Mouse (Mus musculus) liver (tissue): ENCODE measurements around the gene Garnl3.
"Not testable (repeated sequence)": the region's sequence is repeated elsewhere in the genome, so short reads cannot be mapped to it uniquely, and the experiment has no call there.

ENCODE experiments used
- DNase-seq: peaks from one replicate; pipeline ENCODE4 v3.0.0-alpha.2; 2020; ENCODE audit warnings: mixed read lengths

The Garnl3 gene

DNA sequence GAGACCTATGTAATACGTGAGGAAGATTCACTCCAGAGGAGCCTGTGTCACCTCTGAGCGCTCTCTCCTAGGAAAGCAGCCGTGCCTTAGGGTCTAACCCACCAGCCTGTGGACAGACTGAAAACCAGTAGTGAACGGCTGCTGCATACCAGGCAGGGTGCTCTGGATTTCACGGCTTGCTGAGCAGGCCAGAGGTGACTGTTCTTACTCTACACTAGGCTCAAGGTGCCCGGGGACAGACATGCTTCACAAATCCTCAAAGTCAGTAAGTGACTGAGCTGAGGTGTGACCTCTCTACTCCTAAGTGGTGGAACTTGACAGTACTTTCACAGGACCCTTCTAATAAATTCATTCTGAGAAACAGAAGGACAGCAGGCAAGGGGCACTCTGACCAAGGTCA, 108.6 kb downstream of the Garnl3 start:
- no peak for DNase-seq

DNA sequence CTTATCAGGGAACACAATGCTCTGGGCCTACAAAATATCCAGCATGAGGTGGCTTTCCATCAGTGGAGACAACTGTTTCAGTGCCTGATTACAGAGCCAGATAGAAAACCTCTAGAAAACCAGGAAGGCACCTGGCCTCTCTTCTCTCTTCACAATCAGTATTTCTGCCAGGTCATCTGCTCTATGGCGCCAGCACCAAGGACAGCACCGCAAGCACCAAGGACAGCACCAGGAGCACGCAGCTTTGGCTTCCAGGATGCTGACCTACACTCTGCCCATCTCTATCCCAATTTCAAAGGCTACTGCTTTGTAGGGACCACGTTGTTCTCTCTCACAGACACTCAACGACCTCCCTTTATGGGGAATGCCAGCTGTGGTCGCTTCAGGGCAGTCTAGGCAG, 113.4 kb downstream of the Garnl3 start:
- peak; percentile 58 for DNase-seq

DNA sequence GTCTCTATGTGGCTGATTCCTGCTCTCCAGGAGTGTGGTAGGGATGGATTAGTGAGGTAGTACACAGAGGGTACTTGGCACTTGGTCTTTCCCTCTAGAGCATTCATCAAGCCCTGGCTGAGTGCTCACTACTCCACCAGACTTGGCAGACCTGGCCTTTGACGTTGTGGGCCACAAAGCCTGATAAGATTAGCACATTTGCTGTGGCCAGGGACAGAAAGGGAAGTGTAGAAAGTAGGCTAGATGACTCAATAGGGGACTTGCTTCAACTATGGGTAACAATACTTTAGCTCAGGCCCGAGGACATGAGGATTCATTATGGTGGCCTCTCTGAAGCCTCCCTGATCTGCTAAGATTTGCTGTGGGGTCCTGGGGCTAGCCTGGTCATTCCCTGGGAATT, 114.3 kb downstream of the Garnl3 start:
- DNase-seq: no peak

DNA sequence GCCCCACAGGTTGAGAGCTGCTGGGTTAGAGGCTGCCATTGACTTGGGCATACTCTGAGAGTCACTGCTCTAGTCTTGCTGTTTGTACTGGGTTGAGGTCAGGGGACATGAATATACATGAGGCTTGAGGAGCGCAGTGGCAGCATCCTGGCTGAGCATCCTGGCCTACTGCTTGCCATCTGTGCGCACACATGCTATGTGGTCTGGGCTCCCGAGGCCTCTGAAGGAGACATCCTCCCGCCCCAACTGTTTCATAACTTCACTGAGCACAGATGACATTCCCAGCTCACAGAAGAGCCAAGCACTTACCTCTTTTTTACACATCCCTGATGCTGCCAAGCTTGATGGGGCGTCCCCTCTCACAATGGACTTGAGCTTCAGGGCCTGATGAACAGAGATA, 116.6 kb downstream of the Garnl3 start:
- DNase-seq: no peak

DNA sequence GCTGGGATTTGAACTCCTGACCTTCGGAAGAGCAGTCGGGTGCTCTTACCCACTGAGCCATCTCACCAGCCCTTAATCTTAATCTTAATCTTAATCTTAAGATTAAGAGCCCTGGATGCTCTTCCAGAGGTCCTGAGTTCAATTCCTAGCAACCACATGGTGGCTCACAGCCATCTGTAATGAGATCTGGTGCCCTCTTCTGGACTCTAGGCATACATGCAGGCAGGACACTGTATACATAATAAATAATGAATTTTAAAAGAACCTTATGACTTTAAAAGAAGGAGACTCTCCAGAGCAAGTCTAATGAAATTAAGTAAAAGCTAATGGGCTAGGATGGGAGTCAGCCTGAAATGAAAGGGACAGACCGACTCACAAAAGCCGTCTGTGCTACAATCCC, 122.4 kb downstream of the Garnl3 start:
- DNase-seq: not testable (repeated sequence)

DNA sequence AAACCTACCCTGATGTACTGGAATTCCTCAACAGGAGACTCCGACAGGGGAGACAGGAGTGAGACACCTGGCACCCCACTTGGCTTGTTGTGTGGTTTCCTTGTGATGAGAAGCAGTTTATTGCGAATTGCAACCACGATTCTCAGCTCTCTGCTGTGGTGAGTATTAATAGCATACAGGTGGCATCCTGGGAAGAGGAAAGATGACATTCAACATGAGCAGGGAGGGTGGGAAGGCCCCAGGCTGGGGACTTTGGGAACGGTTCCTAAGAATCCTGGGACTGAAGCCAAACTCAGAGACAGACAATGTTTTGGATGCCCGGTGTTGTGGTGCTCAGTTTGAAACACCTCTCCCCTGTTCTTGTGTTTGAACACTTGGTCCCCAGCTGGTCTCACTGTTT, 126.4 kb downstream of the Garnl3 start:
- DNase-seq: no peak

DNA sequence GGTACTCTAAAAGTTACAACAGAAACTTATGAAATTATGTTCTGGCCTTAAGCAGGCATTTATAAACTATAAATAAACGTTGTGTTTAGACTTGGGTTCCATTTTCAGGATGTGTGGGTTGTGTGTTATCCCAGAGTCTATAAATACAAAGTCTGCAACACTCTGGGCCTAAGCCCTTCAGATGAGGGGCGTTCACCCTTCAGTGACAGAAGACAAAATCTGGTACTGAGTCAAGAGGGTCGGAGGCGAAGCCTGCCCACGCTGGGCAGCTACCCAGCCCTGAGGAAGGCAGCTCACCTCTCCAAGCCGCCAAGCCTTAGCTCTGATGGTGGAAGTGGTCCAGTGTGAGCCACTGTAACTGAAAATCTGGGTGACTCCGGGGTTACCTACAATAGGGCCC, 129.3 kb downstream of the Garnl3 start:
- no peak for DNase-seq

DNA sequence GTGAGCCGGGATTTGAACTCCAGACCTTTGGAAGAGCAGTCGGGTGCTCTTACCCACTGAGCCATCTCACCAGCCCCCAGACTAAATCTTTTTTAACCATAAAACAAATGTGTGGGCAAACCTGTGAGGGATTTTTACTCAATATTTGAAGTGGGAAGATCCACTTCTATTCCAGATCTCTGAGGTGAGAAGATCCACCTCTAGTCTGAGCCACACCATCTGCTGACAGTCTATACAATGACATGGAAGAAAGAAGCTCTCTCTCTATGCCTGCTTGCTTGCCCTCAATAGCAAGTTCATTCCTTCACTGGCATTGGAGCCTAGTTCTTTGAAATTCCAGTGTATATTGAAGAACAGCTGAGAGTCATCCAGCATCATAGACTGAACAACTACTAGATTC, 131.7 kb downstream of the Garnl3 start:
- DNase-seq: no peak

DNA sequence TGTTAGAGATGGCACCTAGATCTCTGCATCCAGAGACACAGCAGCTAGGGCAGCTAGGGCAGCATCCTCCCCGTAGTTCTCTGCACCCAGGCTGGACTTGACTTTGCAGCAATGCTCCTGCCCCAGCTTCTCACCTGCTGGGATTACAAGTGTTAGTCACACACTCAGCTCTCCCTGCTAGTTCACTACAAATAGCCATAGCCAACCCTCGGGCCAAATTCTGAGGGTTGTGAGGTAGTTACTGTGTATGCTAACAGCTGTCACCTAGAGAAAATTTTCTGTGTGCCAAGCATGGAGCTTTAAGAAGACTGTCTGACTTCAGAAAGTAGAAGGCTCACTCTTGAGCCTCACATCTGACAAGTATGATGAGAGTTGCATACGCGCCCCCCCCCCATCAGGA, 133.7 kb downstream of the Garnl3 start:
- no peak for DNase-seq

DNA sequence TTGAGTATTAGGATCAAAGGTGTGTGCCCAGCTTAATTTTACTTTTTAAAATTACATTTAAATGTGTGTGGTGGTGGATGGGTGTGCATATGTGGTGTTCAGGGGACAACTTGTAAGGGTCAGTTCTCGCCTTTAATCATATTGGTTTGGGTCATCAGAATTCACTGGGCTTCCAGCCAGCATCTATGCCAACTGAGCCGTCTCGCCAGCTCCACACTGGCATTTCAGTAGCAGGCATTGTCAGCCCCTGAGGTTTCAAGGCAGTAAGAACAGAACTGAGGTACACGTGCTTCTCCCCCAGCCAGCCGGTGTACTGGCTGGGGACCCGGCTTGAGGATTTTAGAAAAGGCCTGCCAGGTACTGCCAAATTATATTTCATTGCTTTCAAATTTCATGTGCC, 134.4 kb downstream of the Garnl3 start:
- DNase-seq: no peak

DNA sequence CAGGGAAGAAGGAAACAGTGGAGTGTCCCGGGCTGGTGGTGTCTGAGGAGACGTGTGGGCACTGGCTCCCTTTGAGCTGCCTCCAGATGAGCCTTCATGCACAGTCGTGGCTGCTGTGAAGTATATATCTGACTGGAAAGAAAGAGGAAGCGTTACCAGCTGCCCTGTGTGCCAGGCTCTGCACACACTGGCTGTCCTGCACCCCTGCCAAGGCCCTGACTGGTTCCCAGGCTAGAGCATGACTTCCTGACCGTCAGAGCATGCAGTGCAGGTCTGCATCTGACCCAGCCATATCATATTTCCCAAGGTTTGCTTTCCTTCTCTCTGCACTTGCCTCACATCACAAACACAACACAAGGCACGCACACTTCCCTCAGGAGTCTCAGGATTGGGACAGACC, 139.3 kb downstream of the Garnl3 start:
- no peak for DNase-seq

DNA sequence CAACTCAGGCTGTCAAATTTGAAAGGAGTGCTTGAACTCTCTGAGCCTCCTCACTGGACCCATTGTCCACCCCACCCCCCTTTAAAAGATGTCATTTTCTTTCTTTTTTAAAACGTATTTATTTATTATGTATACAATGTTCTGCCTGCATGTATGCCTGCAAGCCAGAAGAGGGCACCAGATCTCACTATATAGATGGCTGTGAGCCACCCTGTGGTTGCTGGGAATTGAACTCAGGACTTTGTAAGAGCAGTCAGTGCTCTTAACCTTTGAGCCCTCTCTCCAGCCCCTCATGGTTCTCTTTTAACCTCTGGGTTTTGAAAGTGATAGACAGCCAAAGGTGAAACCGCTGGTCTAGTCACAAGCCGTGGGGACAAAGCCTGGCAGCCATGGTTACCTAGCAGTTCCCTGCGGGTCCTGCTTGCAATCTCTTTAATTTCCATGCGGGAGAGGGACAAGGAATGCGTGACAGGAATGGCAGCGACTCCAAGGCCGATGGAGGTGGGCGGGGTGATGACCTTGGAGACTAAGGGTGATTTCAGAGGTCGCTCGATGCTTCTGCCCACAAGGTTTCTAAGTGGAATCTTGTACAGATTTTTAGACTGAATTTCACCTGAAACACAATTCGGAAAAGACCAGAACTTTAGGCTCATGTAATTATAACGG, 141.2 kb downstream of the Garnl3 start:
- DNase-seq: no peak

DNA sequence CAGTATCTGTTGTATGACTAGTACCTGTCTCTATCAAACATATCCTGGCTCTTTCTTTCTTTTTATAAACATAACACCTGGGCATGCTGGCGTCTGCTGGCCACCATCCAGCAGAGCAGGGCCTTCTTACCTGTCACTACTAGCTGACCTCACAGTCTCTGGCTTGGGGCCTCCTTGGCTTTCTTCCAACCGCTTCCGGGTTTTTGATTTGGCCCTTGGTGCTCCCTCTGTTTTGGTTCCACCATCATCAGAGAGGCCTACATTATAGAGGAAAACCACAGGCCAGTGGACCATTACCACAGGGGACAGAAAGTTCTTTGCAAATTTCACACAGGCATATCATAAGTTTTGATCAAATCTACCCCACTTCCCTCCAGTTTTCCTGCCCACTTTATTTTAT, 142.1 kb downstream of the Garnl3 start:
- no peak for DNase-seq

DNA sequence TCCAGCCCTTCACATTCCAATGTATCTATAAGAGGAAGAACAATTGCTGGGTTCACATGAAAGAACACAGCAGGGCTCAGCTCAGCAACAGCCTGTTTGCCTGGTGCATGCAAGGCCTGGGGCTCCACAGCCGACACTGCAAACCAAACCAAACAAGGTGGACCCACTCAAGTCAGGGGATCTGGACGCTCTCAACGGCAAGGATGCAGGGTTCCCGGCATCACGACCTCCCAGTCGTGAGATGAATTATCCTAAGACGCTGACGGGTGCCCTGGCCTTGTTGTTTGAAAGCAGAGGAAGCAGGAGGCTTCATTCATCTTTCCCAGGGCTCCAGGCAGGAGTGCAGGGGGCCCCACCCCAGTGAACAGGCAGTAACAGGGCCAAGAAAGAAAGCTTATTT, 145.6 kb downstream of the Garnl3 start:
- no peak for DNase-seq

DNA sequence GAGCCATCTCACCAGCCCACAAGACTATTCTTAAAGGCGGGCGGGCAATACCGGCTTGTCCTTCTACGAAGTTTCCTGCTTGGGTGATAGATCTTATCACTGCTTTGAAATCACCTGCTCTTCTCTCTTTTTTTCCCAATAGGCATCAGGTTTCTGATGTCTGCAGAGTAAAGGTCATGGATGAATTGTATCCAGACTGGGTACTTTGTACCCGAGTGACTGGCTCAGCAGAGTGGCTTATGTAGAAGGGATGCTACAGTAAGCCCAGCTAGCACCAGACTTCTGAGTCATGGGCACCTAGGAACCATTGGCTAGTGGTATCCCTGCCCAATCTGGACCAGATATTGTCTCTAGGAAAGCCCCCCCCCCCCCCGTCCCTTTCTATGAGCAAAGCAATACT, 147.8 kb downstream of the Garnl3 start:
- DNase-seq: no peak

DNA sequence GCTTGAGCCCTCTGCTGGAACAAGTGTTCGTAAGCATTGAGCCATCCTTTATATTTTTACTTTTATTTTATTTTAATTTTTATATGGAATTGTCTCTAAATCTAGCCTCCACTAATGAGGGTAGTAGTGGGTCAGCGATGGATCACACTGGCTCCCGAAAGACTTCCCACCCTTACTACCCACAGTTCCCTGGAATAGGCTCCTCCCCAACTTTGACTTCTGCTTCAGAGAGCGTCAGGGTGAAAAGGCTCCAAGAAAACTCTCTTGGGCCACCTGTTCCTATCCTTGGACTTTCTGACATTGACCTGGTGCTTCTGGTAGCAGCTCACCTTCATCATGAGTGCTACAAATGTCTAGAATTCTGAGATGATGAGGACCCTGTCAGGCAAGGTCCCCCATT, 148.8 kb downstream of the Garnl3 start:
- no peak for DNase-seq

DNA sequence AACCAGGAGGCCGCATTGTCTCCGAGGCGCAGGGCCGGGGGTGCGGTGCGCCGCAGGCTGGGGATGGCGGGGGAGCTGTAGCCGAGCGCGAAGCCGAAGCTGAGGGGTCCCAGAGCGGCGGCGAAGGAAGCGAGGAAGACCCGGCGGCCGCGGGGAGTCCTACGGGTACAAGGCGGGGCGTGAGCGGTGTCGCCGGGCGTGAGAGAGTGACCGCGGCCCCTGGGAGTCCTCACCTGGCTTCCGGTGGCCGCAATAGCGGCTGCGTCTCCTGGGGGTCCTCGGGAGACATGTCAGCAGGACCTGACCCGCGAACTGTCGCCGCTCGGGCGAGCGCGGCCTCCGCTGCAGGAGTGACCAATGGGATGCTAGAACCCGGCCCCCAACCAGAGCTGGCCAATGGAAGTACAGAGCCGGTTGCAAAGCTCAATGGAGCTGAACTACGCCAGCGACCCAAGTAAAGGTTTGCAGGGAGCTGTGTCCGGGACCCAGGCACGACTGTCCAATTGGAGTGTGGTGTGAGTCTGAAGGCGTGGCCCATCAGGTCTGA, 149.7 kb downstream of the Garnl3 start, which contains the start of gene Slc2a8:
Gene Slc2a8 (minus strand): TSS at position 359 of the 547 bp plus-strand sequence.
- peak; percentile 92 for DNase-seq

DNA sequence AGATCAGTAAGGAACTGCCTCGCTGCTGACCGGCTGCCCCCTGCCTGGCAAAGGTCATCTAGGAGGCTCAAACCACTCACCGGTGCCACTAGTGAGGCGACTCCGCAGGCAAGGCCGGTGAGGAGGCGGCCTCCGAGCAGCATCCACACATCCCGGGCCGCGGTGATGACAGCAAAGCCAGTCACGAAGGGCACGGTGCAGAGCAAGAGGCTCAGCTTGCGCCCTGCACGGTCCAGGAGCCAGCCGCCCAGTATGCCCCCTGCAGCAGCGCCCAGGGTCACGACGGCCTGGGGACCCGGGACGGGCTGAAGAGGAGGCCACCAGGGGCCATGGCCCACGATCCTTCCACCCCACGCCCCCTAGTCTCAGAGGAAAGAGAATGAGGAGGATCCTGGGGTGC, 150.2 kb downstream of the Garnl3 start:
- DNase-seq: peak; percentile 44

DNA sequence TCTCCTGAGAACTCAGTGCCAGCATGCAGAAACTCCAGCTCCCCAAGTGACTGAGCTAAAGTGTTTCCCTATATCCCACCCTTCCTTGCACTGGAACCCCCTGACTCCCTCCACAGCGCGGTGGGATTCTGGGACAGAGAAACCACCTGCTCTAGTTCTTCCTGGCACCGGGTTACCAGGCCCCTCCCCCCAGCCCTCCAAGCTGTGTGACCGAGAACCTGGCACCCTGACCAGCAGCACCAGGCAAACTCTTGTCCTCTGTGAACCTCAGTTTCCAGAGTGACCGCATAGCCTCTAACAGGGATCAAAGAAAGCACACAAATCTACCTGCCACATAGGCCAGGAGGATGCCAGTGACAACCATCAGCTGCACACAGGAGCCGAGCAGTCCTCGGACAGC, 151.8 kb downstream of the Garnl3 start:
- no peak for DNase-seq

DNA sequence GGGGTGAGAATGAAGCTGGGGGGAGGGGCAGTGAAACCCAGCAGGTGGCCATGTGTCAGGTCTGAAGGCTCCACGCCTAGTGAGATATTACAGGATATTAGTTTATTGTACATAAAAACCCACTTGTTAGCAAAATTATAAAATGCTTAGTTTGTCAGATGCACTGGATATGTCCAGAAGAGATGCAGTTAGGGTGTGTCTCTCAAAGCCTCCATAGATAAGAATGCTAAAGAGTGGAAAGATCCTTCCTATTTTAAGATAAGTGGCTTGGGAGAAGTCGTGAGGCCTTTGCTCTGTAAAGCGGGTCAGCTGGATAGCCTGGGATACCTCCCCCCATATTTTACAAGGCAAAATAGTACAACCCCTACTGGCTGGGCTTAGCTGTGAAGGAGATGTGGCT, 152.8 kb downstream of the Garnl3 start:
- no peak for DNase-seq

DNA sequence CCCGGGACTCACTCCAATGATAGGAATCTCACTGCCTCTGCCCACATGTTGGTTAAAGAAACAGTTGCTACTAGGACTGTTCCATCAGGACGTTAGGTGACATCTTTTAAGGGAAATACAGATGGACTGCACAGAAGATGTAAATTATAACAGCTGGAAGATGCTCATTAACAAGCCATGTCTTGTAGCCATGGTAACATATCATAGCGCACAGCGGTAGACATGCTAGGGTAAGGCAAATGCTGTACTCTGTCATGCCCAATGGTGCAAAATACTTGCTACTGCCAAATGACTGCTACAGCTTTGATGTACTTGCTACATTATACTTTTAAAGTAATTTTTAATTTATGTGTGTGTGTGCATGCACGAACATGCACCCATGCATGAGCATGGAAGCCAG, 154.3 kb downstream of the Garnl3 start:
- DNase-seq: no peak

DNA sequence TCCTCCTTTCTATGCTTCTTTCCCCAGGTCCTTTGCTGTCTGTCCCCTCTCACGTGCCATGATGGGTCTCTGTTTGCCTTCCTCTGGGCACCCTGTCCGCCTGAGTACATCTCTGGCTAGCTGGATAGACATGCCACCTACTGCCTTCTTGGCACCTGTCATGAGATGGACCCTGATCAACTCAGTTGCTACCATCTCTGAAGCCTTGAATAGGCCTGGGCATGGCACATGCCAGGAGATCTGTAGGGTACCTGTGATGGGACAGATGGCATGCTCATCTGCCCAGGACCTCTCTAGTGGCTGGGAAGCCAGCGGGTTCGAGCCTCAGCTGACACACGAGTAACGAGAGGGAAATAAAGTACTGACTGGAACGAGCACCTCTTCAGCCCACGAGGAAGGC, 157.2 kb downstream of the Garnl3 start:
- no peak for DNase-seq

DNA sequence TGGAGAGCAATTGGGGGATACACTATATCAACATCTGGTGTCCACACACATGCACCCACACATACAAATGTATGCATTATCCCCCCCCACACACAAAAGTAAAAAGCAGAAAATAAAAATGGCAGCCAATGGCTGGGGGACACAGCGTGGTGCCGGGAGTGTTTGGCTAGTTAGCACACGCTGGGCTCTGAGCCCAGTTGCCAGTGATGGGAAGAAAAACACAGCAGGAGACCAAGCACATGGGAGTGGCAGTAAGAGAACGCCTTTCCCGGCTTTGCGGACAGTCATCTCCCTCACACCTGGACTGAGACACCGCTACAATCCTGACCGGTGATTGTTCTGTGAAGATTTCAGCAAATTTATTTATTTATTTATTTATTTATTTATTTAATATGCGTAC, 160.2 kb downstream of the Garnl3 start:
- DNase-seq: no peak

DNA sequence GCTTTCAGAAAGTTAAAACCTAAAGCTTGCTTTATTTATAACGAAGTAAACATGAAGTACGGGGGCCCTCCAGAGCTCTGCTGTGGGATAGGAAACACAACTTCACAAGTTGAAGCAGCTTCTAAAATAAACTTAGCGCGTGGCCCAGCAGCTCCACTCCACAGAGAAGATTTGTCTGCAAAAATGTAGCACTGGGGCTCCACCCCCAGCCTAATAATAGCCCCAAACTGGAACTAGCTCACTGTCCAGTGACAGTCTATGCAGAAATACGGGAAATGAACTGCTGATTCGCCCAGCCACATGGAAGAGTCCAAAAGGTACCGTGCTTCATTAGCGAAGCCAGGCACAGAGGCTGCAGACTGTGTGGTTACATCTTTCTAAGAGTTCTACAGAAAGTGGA, 162.1 kb downstream of the Garnl3 start:
- DNase-seq: no peak

DNA sequence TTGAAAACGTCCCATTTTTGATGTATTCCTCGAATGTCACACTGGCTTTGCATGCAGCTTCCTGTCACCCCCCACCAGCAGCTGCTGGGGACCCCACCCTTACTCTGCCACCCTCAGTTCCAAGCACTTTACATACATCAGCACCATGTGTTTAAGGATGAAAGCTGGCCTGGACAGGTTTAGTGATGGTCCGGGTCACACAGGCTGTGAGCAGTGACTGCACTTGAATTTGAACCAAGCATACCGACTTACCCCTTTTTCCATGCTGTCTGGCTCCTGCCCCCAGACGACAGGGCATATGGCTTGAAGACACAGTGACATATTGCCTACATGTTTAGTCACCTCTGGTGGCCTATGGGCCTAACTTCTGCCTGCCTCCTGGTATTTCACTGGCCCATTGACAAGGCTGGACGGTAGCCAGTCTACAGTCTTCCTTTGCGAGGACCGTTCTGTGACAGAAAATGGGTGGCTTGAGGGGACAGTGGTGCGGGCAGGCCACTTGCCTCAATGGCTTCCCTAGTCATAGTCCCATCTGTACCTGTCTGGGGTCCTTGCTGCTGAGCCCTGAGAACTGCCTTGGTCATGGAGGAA, 163.3 kb downstream of the Garnl3 start:
- no peak for DNase-seq
